Mouse (Mus musculus): ENCODE measurements around the gene Ndufb6.

Ndufb6 gene

GRCm38 (mm10) chr4:40253766-40254165, 25.5 kb downstream of the Ndufb6 start:
- no peak for DNase-seq

DNA sequence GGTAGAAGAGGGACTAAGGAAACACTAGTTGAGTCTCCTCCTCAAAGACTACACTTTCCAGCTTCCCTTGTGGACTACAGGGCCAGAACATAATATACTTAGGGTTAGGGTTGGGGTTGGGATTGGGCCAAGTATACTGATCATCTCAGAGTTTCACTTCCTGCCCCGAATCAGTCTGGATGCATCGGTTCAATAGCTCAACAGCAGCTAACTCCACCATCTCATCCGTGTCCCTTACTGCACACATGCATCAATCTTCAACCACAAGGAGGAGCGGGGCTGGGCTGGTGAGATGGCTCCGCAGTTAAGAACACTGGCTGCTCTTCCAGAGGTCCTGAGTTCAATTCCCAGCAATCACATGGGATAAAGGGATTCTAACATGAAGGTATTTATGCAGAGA, 28.2 kb downstream of the Ndufb6 start:
- DNase-seq, result no peak

GRCm38 (mm10) chr4:40244035-40244434, 35.2 kb downstream of the Ndufb6 start:
- no peak for DNase-seq

DNA sequence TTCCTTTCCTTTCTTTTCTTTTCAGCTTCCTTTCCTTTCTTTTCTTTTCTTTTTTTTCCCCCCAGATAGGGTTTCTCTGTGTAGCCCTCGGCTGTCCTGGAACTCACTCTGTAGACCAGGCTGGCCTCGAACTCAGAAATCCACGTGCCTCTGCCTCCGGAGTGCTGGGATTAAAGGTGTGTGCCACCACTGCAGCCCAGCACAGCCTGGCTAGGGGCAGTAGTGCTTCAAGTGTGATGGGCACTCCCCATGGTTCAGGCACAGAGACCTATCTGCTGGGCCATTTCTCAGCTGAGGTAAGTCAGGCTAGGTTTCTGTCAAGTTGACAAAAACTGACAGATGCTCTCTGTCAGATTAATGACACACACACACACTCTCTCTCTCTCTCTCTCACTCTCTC, 36.2 kb downstream of the Ndufb6 start:
- no peak for DNase-seq

GRCm38 (mm10) chr4:40241928-40242327, 37.3 kb downstream of the Ndufb6 start:
- no peak for DNase-seq

DNA sequence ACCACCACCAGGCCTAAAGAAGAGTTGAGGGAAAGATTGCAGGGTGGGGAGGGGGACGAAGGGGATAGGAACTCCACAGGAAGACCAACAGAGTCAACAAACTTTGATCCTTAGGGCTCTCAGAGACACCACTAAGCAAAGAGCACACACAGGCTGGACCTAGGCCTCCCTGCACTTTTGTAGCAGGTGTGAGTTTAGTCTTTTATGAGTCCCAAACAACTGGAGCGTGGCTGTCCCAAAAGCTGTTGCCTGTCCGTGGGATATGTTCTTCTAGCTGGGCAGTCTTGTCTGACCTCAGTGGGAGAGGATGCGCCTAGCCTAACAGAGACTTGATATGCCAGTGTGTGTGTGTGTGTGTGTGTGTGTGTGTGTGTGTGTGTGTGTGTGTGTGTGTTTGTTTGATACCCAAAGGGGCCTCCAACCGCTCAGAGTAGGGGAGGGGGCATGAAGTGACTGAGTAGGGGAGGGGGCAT, 38.9 kb downstream of the Ndufb6 start:
- DNase-seq, result no peak

DNA sequence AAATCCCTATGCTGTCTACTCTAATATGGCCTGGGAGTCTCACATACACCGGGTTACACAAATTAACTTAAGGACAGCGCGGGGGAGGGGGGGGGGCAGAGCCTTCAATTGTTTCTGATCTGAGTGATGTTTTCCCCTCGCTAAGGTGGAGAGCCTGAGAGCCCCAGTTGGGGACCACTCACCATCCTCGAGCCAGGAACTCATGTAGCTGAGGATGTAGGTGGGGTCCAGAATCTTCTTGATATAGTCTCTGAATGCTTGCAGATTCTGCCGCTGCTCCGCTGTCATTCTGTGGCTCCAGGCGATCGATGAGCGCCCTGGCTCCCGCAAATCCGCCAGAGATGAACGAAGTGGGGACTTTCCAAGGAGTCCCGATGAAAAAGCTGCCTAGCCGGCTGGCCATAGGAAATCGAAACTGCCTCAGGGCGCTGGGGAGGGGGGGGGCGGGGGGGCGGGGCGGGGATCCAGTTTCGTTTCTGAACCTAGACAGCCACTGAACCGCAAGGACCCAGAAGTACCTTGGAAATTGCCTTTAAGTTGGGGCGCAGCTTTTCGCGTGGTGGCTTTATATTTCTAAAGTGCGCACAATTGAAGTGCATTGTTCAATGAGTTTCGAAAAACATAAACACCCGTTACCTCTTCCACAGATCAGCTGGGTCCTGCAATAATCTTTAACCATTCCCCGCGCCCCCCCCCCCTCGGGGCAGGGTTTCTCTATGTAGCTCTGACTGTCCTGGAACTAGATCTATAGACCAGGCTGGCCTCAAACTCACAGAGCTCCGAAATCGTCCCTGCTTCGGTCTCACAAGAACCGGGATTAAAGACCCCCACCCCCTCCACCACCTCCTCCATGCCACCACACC, 39.6 kb downstream of the Ndufb6 start, which contains the start of gene Ddx58:
Gene Ddx58, minus strand, starts transcription at position 420 of the 863 bp plus-strand sequence.
- DNase-seq, result no peak

DNA sequence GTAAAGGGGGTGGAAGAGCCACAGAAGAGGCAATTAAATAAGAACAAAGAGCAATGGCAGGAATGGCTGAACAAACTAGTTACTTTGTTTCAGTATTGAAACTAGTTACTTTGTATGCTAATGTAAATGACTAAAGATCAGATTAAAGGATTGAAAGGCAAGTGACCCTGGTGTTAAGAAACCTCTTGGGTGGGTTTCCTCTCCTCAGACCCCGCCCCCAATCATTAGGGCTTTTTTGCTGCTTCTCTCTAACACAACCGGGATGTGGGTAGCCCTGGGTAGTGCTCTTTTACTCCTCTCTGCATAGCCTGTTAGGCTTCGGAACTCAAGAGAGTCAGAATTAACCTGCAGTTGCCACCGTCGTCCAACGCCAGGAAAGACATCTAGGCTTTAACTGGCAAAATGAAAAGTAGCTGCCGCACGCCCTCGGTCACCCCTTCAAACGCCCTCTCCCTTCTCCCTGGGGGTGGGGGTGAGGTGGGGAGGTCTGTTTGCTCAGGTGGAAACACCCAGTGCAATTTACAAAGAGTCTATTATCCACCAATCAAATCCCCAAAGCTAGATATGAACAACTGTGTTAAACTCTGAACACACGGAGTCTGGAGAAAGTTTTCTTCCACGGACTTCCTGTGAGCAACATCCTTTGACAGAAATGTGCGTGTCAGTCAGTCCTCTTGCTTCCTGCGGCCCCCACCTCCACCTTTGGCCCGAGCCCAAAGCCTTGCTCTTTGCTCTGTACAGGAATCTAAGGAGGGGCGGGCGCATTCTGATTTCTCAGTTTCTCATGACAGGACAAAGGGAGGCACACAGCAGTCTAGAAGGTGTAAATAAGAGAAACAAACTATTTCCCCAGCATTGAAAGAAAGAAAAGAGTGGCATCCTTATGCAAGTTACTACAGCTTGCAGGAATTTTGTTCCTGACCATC, 40.5 kb downstream of the Ndufb6 start:
- DNase-seq, result no peak

DNA sequence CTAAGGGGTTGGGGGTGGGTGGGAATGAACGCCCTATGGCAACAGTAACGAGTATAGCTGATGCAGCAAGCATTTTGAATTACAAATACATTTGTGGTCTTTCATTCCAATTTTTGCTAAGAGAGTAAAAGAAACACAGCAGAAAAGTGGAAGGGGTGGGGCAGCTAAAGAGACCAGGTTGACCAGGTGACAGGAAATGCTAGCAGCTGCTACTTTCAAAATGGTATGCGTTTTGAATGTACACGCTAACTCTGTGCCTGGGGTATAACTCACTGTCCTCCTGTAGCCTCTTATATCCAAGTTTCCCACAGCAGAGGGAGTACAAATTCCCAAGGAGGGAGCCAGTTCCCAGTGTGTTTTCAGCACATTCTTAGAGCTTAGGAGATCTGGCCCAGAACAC, 42.4 kb downstream of the Ndufb6 start:
- no peak for DNase-seq

DNA sequence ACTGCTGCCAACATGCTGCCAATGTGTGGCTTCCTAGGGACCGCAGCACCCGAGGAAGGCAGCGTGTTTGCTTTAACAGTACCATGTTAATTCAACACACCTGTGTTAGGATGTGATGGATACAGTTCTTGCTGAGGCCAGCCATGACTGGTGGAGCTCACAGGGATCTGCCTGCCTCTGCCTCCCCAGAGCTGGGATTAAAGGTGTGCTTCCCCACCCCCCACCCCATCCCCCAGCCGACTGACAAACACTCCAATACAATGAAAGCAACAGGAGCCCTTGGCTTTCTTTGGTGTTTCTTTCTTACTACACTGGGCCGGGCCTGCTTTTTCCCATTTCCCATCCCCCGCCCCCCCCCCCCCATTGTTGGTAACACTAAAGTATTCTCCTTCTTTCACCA, 45.0 kb downstream of the Ndufb6 start:
- no peak for DNase-seq

- no peak for DNase-seq
Observed at GRCm38 (mm10) chr4:40233062-40233664, 46.1 kb downstream of the Ndufb6 start.

- no peak for DNase-seq
Observed at GRCm38 (mm10) chr4:40229723-40230122, 49.5 kb downstream of the Ndufb6 start.

DNA sequence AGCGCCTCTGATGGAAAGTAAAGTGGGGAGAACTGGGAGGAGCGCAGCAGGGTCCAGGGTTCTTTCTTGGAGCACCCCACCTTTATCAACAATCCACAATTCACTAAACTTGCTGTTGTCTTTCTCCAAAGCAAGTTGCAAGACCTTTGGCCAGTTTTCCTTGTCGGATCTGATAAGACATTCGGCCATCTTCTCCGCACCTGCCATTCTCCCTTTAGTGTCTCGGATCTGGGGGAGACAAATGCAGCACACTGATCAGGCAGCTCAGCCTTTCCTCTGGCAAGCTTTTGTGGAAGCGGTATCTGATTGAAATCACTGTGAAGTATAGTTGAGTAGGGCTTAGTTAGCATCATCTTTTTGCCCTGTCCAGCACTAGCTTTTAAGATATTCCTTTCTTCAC, 51.3 kb downstream of the Ndufb6 start:
- no peak for DNase-seq

- DNase-seq, result no peak
Observed at GRCm38 (mm10) chr4:40227131-40227530, 52.1 kb downstream of the Ndufb6 start.

DNA sequence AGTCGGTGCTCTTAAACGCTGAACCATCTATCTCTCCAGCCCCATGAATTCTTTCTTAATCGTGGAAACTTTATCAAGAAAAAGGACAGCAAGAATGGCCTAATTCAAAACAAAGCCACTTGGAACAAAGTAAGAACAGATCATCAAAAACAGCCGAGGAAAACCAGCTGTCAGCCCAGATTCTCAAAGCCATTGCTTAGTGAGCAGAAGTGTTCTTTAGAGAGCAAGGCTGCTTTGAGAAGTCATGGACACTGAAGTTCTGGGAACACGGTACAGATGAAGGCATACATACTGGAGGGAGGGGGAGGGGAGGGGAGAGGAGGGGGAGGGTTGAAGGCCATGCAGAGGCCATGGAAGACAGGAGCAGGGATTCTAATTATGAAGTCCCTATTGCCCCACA, 53.1 kb downstream of the Ndufb6 start:
- DNase-seq, result no peak

DNA sequence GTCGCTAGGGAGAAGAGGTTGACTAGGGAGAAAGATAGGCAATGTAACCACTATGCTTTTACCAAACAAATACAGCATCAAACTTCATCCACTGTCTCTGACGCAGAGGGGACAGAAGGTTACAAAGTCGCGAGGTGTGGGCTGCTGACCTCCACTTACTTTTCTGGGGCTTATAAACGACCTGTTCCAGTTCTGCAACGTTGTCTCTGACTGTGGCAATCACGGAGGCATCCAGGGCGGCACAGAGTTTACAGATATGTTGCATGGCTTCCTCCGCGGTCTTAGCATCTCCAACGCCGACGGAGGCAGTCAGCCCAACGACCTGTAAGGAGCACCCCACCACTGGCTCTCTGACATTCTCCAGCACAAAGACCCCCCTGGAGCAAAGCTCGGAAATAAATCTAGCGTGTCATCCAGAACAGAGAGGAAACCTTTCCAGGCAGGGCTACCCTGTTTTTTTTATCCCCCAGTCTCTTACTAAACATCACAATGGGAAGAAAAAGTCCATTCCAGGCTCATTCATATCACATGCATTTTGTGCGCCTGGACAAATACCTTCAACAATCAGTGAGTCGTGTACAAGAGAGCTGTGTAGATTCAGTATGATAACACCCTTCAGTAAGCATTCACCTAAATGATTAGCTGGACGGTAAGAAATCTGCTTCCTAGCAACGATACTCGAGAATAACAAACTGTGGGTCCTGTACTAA, 57.2 kb downstream of the Ndufb6 start:
- no peak for DNase-seq

GRCm38 (mm10) chr4:40221004-40221760, 58.0 kb downstream of the Ndufb6 start:
- DNase-seq, result no peak
